Mouse (Mus musculus) MEL-GATA-1-ER (cell line): ENCODE measurements around the gene Atp11b.

ENCODE experiments used
- DNase-seq: peaks from one replicate; pipeline ENCODE4 v3.0.0-alpha.2; 2012; ENCODE audit warnings: low read depth; ENCODE audit errors: extremely low read depth

Atp11b gene

GRCm38 (mm10) chr3:35753825-35754767, at the start of gene Atp11b:
Gene Atp11b, plus strand, starts transcription at chr3:35754106.
- peak; percentile 63 for DNase-seq

DNA sequence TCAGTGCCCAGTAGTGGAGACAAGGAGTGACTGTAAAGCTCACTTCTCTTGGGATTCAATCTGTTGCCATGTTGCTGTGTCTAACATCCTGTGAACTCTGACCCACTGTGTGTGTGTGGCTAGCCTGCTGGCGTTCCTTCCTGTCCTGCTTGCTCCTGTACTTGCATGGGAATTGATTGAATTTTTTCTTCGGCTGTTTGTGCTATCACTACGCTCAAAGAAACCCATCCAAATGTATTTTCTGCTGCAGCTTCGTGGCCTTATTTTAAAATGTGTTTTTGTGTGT, 49.6 kb upstream of the Atp11b start:
- no peak for DNase-seq

- DNase-seq = no peak
These were observed 34.2 kb upstream of the Atp11b start for GRCm38 (mm10) chr3:35719531-35720205.

DNA sequence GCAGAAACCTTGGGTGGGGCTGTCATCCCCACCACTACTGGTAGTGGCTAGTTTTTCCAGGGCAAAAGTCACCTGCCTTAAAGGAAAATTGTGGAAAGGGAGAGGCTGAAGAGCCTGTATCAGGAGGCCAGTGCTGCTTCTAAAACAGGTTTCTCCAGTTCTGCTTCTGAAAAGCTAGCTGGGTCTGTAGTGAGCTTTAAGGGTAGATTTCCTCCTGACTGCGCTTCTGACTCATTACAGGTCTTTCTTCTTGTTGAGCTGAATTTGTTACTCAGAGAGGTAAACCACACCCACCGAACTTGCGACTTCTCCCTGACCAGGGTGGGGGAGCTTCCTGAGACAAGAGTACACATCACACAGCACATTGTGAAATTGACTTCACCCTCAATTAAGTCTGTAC, 33.1 kb upstream of the Atp11b start:
- DNase-seq = peak; percentile 56

- DNase-seq = no peak
These were observed 32.0 kb upstream of the Atp11b start for GRCm38 (mm10) chr3:35721818-35722446.

- no peak for DNase-seq
These were observed 31.1 kb upstream of the Atp11b start for GRCm38 (mm10) chr3:35722811-35723210.

DNA sequence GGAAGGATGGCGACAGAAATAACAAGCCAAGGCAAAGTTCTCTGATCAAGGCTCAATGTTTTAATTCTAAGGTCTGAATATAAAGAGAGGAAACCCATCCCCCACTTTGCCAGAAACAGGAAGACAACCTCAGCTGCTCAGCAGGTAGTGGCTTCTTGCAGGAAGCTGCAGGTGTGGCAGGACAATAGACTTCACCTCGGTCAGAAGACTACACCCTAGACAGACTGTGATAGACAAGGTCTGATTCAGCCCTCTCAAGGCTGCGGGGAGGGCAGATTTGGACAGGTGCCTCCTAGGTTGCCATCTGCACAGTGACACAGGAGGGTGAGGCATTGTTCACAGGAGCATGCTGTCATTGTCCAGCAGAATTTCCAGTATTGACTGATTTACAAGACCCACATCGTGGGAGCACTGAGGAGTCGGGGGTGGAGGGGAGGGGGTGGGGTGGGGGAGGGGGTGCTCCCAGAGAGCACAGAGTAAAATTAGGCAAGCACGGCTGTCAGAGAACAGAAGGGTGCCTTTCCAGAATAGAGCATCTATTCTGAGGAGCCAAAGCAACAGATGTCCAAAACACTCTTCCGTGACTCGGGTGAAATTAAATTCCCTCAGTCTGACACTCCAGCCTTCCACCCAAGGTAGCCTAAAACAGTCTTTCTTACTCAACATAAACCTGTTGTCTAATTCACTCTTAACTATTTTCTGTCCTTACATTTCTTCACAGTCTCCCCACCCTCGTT, 30.2 kb upstream of the Atp11b start:
- no peak for DNase-seq

DNA sequence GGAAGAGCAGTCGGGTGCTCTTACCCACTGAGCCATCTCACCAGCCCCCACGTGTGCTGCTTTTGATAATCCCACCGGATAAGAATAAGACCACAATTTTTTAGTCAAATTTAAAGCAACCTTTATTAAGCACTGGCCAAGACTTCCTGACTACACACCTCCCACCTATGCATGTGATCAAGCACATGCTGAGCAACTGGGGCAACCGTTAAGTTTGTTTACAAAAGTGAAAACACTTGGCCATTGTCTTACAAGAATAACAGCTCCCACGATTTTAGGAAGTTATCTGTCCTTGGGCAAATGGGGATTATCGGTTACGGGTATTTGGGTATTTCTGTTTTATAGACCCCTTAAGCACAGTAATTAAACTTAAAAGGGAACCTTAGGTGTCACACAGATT, 28.8 kb upstream of the Atp11b start:
- no peak for DNase-seq

GRCm38 (mm10) chr3:35726936-35727335, 27.0 kb upstream of the Atp11b start:
- no peak for DNase-seq

DNA sequence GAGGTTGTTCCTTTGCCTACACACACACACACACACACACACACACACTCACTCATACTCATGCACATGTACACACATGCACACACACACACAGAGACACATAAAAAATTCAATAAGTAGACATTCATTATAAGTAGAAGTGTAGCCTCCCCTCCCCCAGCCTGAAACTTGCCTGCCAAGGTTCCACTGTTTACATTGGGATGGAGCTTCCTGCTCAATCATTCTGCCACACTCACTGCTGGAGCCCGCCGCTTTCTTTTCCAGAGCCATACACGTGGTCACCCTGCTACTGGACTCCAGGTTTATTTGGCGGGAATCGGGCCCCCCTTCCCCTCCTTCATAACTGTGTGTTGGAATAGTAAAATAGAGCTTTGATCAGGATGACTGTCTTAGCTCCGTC, 24.4 kb upstream of the Atp11b start:
- DNase-seq = no peak

DNA sequence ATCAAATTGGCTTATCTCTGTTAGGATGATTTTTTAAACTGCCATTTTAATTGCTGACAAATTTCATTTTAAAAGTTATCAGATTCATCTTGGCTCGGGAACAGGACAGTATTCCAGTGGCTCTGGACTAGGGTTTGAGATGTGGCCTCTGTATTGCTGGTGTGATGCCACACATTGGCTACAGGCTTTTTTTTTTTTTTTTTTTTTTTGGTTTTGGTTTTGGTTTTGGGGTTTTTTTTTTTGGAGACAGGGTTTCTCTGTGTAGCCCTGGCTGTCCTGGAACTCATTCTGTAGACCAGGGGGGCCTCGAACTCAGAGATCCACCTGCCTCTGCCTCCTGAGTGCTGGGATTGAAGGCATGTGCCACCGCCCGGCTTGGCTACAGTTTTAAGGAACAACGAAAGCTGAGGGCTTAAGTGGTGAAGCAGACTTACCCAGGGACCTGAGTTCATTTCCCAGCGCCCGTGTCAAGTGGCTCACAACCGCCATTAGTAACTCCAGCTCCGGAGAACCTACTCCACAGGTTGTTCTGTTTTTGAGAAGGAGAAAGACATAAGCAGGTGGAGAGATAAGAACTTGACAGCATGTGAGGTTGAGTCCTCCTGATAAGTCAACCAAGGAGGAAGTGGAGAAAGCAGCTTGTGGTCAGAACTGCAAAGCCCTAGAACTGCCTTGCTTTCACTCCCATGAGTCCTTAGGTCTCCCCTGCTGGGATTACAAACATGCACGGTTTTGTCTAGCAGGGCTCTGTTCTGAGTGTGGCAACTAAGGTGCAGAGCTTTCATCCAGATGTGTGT, 21.7 kb upstream of the Atp11b start:
- DNase-seq = peak; percentile 93

DNA sequence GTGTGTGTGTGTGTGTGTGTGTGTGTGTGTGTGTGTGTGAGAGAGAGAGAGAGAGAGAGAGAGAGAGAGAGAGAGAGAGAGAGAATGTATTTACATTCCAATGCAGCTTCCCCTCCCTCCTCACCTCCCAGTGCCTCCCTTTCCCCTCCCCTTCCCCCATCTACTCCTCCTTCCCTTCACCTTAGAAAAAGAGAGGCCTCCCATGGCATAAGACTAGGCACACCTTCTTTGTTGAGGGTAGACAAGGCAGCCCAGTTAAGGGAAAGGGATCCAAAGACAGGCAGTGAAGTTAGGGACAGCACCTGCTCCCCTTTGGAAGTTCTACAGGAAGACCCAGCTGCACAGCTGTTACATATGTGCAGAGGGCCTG, 21.1 kb upstream of the Atp11b start:
- no peak for DNase-seq

DNA sequence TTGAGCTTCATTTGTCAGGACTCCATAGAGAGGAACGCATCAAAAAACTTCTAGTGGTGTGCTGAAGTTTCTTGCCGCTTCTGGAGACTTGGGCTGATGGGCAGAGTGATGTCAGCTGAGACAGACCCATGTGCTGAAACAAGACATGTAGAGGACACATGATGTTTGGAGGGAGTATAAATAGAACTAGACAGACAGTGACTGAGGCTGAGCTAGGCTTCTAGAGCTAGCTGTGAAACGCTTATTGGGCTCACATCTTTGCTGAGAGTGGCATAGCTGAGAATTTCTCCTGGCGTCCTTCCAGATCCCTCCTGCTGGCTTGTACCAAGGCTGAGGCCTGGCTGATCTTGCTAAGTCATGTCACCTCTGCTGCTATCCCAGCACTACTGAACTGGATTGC, 19.4 kb upstream of the Atp11b start:
- DNase-seq = no peak

- DNase-seq = no peak
These were observed 15.8 kb upstream of the Atp11b start for GRCm38 (mm10) chr3:35738071-35738470.

DNA sequence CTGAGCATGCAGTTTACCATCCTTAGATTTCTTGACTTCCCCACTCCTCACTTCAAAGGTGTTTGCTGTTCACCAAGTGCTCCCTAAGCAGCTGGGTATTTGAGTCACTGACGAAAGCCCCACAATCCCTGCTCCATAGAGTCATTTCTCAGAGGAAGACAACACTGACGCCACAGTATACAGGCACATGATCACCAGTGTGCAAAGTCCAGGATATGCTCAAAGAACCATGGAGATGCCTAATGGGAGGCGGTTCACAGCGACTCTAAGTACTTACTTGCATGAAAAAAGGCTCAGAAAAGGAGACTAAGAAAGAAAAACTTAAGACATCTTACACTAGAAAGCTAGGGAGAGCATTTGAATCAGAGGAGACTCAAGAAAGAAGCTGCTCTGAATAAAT, 8.9 kb upstream of the Atp11b start:
- DNase-seq = no peak

GRCm38 (mm10) chr3:35746840-35747456, 7.0 kb upstream of the Atp11b start:
- DNase-seq = no peak

DNA sequence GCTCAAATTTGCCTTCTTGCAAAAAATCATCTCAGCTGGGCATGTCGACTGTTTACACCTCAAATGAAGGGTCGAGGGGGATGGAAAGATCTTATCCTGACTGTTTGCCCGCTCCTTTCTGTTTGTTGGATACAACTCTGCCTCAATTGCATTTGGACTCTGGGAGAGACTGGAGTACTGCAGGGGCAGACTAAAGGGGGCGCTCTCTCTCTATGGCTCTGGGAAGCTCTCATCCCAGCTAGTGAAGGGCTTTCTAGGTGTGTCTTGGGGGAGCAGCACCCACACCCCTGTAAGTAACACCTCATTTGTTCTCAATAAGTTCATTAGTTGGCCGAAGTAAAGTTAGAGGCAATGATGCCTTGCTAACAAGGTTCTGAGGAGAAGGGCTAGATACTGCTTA, 3.6 kb upstream of the Atp11b start:
- no peak for DNase-seq

GRCm38 (mm10) chr3:35751724-35752123, 2.2 kb upstream of the Atp11b start:
- no peak for DNase-seq

DNA sequence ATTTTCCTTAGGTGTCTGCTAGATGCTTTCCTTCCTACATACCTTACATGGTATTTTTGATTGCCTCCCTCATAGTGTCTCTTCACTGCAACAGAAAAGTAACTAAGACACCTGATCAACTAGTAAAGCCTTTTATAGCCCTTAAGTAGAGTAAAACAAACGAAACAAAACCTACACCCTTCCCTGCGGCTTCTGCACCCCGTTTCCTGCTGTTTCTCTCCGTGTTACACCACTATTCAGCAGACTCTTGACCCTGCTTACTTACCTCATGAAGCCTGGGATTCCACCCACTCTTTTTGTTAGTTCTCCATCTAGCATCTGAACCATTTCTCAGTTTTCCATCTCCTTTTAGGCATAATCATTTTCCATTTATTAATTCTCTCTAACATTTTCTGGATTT, 8.8 kb downstream of the Atp11b start:
- DNase-seq = no peak
